Mouse (Mus musculus) ES-Bruce4 (cell line): ENCODE results near the gene Lhcgr.

Source experiments
- CTCF ChIP-seq: IDR thresholded peaks from one replicate; pipeline ENCODE4 v1.8.1; 2011; ENCODE audit warnings: low read depth, low read length
- EP300 ChIP-seq: IDR thresholded peaks from 2 replicates; pipeline ENCODE4 v1.6.1; 2011; ENCODE audit warnings: low read depth, low read length; ENCODE audit not compliant: insufficient read depth
- POLR2A ChIP-seq: IDR thresholded peaks from one replicate; pipeline ENCODE4 v1.8.1; 2011; ENCODE audit warnings: low read length; ENCODE audit not compliant: insufficient read depth

- no peak for TF ChIP-seq POLR2A
- no peak for TF ChIP-seq CTCF
- TF ChIP-seq EP300: no peak
Observed at GRCm38 (mm10) chr17:88675310-88676309, 116.2 kb downstream of the Lhcgr start.
